Mouse (Mus musculus) liver, adult (tissue): Measurements from ENCODE around the gene Ddx23.

Source experiments
- GATA4 ChIP-seq: IDR thresholded peaks from 2 replicates; pipeline ENCODE4 v1.6.1; 2014; ENCODE audit warnings: mild to moderate bottlenecking, low read length; ENCODE audit not compliant: insufficient replicate concordance

Gene Ddx23

DNA sequence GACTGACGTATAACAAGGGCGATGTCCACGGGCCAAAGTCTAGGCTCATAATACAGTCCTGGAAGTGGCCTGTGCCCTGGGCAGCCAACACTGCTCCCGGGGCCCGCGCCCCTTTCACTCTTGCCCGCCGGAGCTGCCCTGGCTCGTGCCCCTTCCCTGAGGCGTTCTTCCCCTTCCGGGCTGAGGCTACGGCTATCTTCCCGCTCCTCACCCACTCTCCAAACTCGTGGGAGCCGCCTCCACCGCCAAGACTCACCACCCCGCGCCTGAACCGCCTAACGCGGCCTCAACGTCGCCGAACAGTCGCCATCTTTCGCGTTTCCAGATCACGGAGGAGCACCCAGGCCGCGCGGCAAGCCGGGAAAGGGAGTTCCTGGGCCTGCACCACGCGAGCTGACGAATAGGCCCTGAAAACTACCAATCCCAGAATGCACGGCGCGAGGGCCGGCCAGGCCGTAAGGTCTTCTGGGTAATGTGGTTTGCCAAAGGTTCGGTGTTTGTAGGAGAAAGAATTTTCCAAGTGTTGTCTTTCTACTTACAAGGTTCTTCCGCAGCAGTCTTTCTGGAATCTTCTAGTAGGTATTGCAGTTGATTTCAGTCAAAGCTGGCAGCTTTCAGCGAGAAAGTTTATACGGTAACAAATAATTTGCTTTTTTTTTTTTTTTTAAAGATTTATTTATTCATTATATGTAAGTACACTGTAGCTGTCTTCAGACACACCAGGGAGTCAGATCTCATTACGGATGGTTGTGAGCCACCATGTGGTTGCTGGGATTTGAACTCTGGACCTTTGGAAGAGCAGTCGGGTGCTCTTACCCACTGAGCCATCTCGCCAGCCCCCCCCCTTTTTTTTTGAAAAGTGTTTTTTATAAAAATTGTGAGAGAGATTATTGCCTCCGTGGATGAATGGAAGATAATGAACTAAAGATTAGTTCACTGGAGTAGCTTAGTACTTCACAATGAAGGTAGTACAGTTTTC is at the start of gene Ddx23:
Gene Ddx23, minus strand, starts transcription at position 328 of the 979 bp plus-strand sequence.
- TF ChIP-seq GATA4 = no peak; the same call in 1 of the 2 replicates

DNA sequence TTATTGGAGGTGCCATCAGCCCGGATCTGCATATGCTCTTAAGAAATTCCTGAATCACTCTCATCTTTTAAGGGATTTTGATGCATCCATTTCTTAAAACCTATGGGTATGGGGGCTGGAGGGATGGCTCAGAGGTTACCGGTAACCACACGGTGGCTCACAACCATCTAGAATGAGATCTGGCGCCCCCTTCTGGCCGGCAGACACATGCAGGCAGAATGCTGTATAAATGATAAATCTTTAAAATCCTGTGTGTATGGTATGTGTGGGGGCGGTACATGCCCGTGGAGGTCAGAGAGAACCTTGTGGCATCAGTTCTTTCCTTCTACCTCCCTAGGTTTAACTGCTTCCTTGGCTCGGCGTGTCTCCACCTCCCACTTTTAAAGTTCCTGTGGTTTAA is 47.7 kb upstream of the Ddx23 start:
- TF ChIP-seq GATA4 = no peak

GRCm38 (mm10) chr15:98707766-98708372 is 45.2 kb upstream of the Ddx23 start, which contains the start of gene Ccdc65:
TSS of gene Ccdc65 (plus strand) at chr15:98708207.
- TF ChIP-seq GATA4 = no peak

DNA sequence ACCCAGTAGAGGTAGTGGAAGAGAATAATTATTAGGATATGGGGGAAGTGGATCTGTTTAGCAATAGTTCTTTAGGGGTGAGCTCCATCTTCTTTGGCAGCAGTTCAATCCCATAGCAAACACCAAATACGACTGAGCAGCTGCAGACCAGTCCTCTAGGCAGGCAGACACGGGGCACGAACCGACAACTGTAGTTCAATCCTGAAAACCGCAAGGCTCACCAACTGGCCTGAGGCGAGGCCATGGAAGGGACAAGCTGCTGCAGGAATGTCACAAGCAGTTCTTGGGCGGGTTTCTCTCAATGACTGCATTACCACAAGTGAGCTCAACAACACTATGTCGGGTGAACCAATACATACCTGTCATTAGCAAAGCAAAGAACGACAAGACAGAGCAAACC is 41.6 kb upstream of the Ddx23 start:
- TF ChIP-seq GATA4 = no peak

GRCm38 (mm10) chr15:98699190-98700105 is 36.8 kb upstream of the Ddx23 start:
- TF ChIP-seq GATA4 = no peak

DNA sequence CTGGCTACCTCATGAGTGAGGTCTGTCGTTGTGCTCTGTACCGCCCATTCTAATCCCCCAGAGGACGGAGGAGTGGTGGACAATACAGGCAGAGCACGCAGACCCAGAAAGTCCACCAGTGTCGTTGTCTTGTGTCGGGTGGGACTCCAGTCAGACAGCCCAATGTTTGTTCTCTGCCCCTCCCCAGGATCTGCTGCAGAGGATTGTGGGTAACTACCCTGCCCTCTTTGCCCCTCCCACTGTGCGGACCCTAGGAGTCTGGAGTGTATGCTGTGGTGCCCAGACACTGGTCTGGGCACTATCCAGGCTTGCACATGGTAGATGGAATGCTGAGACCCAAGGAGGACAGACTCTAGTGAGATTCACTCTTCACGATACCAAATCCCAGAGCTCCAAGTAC is 33.5 kb upstream of the Ddx23 start:
- TF ChIP-seq GATA4 = no peak

DNA sequence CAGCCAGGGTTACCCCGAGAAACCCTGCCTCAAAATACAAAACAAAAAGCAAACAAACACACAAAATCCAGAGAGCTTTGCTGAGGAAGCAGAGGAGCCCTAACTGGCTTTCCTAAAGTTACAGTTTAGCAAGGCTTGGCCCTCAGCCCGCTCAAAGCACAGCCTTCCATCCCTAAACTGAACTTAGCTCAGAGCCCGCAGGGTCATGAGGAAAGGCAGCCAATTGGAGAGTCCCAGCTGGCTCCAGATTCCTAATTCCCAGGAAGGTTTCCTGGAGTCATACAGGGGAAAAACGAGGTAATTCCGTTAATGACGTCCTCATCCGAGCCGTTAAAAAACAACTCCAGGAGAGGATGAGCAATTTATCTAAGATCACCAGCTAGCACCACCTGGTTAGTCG is 33.0 kb upstream of the Ddx23 start:
- no peak for TF ChIP-seq GATA4

- TF ChIP-seq GATA4 = no peak
Observed at GRCm38 (mm10) chr15:98692171-98692715, 29.5 kb upstream of the Ddx23 start.

GRCm38 (mm10) chr15:98691486-98692147 is 28.9 kb upstream of the Ddx23 start:
- no peak for TF ChIP-seq GATA4

- no peak for TF ChIP-seq GATA4
Observed at GRCm38 (mm10) chr15:98689682-98690081, 27.0 kb upstream of the Ddx23 start.

DNA sequence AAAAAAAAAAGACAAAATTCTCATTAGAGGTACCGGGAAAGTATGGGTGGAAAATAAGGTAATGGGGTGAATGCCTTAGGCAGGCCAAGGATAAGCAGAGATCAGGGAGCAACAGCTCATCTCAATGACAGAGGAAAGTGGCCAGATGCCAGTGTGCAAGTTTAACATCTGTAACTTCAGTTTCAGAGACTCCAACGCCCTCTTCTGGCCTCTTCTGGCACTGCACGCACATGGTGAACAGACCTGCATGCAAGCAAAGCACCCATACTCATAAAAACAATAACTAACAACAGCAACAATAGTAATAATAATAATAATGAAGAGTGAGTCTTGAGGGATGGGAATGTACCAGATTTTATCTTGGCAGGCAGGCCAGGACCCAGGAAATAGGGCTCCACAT is 23.2 kb upstream of the Ddx23 start:
- TF ChIP-seq GATA4 = no peak

- TF ChIP-seq GATA4 = no peak
Observed at GRCm38 (mm10) chr15:98683746-98684145, 21.1 kb upstream of the Ddx23 start.

DNA sequence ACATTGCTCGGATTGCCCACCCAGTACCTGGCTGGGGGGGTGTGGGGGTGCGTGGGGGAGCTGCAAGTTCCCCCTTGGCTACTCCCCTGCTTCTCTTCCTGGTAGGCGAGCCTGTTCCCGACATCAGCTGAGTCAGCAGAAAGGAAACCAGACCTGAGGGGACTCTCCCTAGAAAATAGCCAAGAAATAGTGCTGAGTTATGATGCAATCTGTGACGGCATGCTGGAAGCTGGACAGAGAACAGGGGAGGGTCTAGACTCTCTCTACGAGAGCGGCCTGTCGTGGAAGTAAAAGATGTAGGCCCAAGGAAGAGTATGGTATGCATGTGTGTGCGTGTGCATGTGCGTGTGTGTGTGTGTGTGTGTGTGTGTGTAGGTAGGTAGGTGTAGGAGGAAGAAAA is 20.5 kb upstream of the Ddx23 start:
- TF ChIP-seq GATA4 = no peak

DNA sequence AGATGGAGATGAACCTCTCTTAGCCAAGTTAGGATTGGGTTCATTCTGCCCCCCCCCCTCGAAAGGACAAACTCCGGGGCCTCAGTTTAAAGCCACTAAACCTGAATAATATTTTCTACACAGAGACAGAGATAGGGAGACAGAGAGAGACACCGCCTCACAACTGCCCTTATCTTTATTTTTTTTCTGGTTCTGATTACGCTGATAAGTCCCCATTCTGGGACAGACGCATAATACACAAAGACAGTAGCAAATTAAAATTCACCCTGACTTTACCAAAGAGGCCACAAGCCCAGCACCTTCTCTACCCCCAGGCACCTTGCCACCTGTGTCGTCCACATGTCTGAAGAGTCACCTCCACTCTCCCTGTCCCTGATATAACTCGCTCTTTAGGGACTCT is 18.9 kb upstream of the Ddx23 start:
- TF ChIP-seq GATA4 = no peak
